Mouse (Mus musculus) megakaryocyte, embryonic 14.5 days (primary cell): ENCODE measurements around the gene Auts2.

Experiments used
- FLI1 ChIP-seq: IDR thresholded peaks from 2 replicates; pipeline ENCODE4 v1.6.1; 2012; ENCODE audit warnings: low read length, inconsistent platforms, mixed read lengths
- GATA1 ChIP-seq: IDR thresholded peaks from 3 replicates; pipeline ENCODE4 v1.6.1; 2012; ENCODE audit warnings: mixed read lengths, low read length, inconsistent platforms, borderline replicate concordance

- TF ChIP-seq GATA1: no peak
- TF ChIP-seq FLI1: no peak
These were observed 25.3 kb downstream of the Auts2 start for GRCm38 (mm10) chr5:132517879-132518278.
